Mouse (Mus musculus): Measurements from ENCODE around the gene Esam. TPM values are rescaled to one million over a fixed set of nuclear protein-coding genes. Genes with fewer than 3 reads are reported as not detected.

Gene Esam
- polyA plus RNA-seq, 1 experiment: 0.97 TPM

- no peak overlapping the region for H3K4me3 ChIP-seq (ENCODE audit: insufficient read depth, low read length)
- TF ChIP-seq CTCF (IDR thresholded peaks at IDR 0.05; ENCODE audit: low read depth, low read length) (no peak), POLR2A (IDR thresholded peaks at IDR 0.05; ENCODE audit: borderline replicate concordance, low read depth, low read length) (no peak)
- H3K4me1 ChIP-seq (ENCODE audit: control insufficient read depth, insufficient read depth, low read length): 0 out of 2 replicates have a peak, but pooled peaks cover 4% of the 10 kb centered on the region
- no peak overlapping the region for H3K27ac ChIP-seq (ENCODE audit: insufficient read depth, low read depth, low read length)
These were observed 41.5 kb downstream of the Esam start for GRCm38 (mm10) chr9:37569231-37569835.

GRCm38 (mm10) chr9:37572204-37572876 is 44.5 kb downstream of the Esam start:
- Histone ChIP-seq H3K27ac (ENCODE audit: insufficient read depth, low read depth, low read length) (no peak overlapping the region), H3K4me3 (ENCODE audit: insufficient read depth, low read length) (no peak overlapping the region), H3K4me1 (ENCODE audit: control insufficient read depth, insufficient read depth, low read length) (0 out of 2 replicates have a peak, but pooled peaks cover 4% of the 10 kb centered on the region)
- TF ChIP-seq POLR2A (IDR thresholded peaks at IDR 0.05; ENCODE audit: borderline replicate concordance, low read depth, low read length): no peak
- no peak for TF ChIP-seq CTCF (IDR thresholded peaks at IDR 0.05; ENCODE audit: low read depth, low read length)

- H3K4me1 ChIP-seq (ENCODE audit: control insufficient read depth, insufficient read depth, low read length): no peaks in the 10 kb centered on the region
- TF ChIP-seq CTCF (IDR thresholded peaks at IDR 0.05; ENCODE audit: low read depth, low read length) (no peak), POLR2A (IDR thresholded peaks at IDR 0.05; ENCODE audit: borderline replicate concordance, low read depth, low read length) (no peak)
These were observed 48.6 kb downstream of the Esam start for GRCm38 (mm10) chr9:37576436-37576930.

GRCm38 (mm10) chr9:37583594-37583993 is 55.7 kb downstream of the Esam start:
- Histone ChIP-seq H3K4me1 (ENCODE audit: control insufficient read depth, insufficient read depth, low read length) (no peaks in the 10 kb centered on the region), H3K27ac (ENCODE audit: insufficient read depth, low read depth, low read length) (no peak overlapping the region), H3K4me3 (ENCODE audit: insufficient read depth, low read length) (no peak overlapping the region)
- no peak for TF ChIP-seq POLR2A (IDR thresholded peaks at IDR 0.05; ENCODE audit: borderline replicate concordance, low read depth, low read length)
- no peak for TF ChIP-seq CTCF (IDR thresholded peaks at IDR 0.05; ENCODE audit: low read depth, low read length)

More at GRCm38 (mm10) chr9:37576436-37576930, 48.6 kb downstream of the Esam start:
- no peak overlapping the region for H3K4me3 ChIP-seq (ENCODE audit: insufficient read depth, low read length)
- H3K27ac ChIP-seq (ENCODE audit: insufficient read depth, low read depth, low read length): no peak overlapping the region

- no peak for TF ChIP-seq POLR2A (IDR thresholded peaks at IDR 0.05; ENCODE audit: borderline replicate concordance, low read depth, low read length)
- TF ChIP-seq CTCF (IDR thresholded peaks at IDR 0.05; ENCODE audit: low read depth, low read length): no peak
- Histone ChIP-seq H3K27ac (ENCODE audit: insufficient read depth, low read depth, low read length) (no peak overlapping the region), H3K4me3 (ENCODE audit: insufficient read depth, low read length) (no peak overlapping the region), H3K4me1 (ENCODE audit: control insufficient read depth, insufficient read depth, low read length) (peaks cover 2% of the 10 kb centered on the region; the same call in 1 of the 2 replicates)
These were observed 58.8 kb downstream of the Esam start for GRCm38 (mm10) chr9:37586718-37587117.

Other genes starting within 250 kb of the Esam start
- gene Ccdc15, start 179.6 kb upstream of the Esam start, polyA plus RNA-seq (2012; ENCODE audit: insufficient read depth, insufficient read length, missing spikeins): 1.9 TPM in 2 replicates
- not detected in 2 replicates for gene Hepacam, start 160.7 kb upstream of the Esam start, polyA plus RNA-seq (2012; ENCODE audit: insufficient read depth, insufficient read length, missing spikeins)
- gene Robo4, start 126.2 kb upstream of the Esam start, polyA plus RNA-seq (2012; ENCODE audit: insufficient read depth, insufficient read length, missing spikeins): 0.12 TPM in 1 of 2 replicates, not detected in the other
- not detected in 2 replicates for gene Robo3, start 94.8 kb upstream of the Esam start, polyA plus RNA-seq (2012; ENCODE audit: insufficient read depth, insufficient read length, missing spikeins)
- 23.5 and 27.3 TPM in 2 replicates for gene Msantd2, start 38.8 kb upstream of the Esam start, polyA plus RNA-seq (2012; ENCODE audit: insufficient read depth, insufficient read length, missing spikeins)
- gene Vsig2, start 11.2 kb downstream of the Esam start, polyA plus RNA-seq (2012; ENCODE audit: insufficient read depth, insufficient read length, missing spikeins): not detected in 2 replicates
- gene Nrgn, start 24.8 kb downstream of the Esam start, polyA plus RNA-seq (2012; ENCODE audit: insufficient read depth, insufficient read length, missing spikeins): not detected in 2 replicates
- 28.8 and 31.5 TPM in 2 replicates for gene Siae, start 27.6 kb downstream of the Esam start, polyA plus RNA-seq (2012; ENCODE audit: insufficient read depth, insufficient read length, missing spikeins)
- 1.3 and 1.6 TPM in 2 replicates for gene Spa17, start 85.6 kb downstream of the Esam start, polyA plus RNA-seq (2012; ENCODE audit: insufficient read depth, insufficient read length, missing spikeins)
- gene Tbrg1, start 129.2 kb downstream of the Esam start, polyA plus RNA-seq (2012; ENCODE audit: insufficient read depth, insufficient read length, missing spikeins): 36.4 and 36.5 TPM in 2 replicates
- gene Panx3, start 141.2 kb downstream of the Esam start, polyA plus RNA-seq (2012; ENCODE audit: insufficient read depth, insufficient read length, missing spikeins): not detected in 2 replicates
- gene Olfr160, start 188.2 kb downstream of the Esam start, polyA plus RNA-seq (2012; ENCODE audit: insufficient read depth, insufficient read length, missing spikeins): not detected in 2 replicates
- gene Olfr874, start 217.0 kb downstream of the Esam start, polyA plus RNA-seq (2012; ENCODE audit: insufficient read depth, insufficient read length, missing spikeins): not detected in 2 replicates
- gene Olfr875, start 243.8 kb downstream of the Esam start, polyA plus RNA-seq (2012; ENCODE audit: insufficient read depth, insufficient read length, missing spikeins): not detected in 2 replicates